Mouse (Mus musculus): ENCODE measurements around the gene Gm17078.
"Not testable (repeated sequence)": the region's sequence is repeated elsewhere in the genome, so short reads cannot be mapped to it uniquely, and the experiment has no call there.

Gm17078 gene

DNA sequence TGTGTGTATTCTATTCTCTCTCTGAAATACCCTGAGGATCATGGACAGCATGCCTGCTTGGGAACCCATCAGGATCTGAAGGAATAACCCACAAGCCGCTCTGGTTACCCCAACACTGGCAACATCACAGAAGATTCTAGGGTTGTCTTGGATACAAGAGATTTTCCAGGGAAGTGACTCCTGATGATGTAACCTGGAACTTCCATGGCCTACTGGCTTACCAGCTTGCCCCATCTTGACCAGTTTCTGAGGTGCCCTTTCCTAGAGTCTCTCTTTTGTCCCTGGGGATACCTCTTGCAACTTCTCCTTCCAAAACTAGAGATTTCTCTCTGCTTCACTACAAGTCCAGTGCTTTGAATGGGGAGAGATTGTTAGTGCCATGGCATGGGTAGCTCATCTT, at the start of gene Gm17078:
Gm17078 (minus strand) TSS at position 101 of the 400 bp plus-strand sequence.
- in situ Hi-C loops (cut with MboI) = no loop called here

- in situ Hi-C loops (cut with MboI) = not testable (repeated sequence)
These were observed 24.5 kb upstream of the Gm17078 start, which contains the start of gene Gm4181 for GRCm38 (mm10) chr14:51635566-51635965. Gene Gm4181, minus strand, starts transcription at chr14:51635666.

- in situ Hi-C loops (cut with MboI) = not testable (repeated sequence)
These were observed 21.3 kb upstream of the Gm17078 start for GRCm38 (mm10) chr14:51632426-51632825.

DNA sequence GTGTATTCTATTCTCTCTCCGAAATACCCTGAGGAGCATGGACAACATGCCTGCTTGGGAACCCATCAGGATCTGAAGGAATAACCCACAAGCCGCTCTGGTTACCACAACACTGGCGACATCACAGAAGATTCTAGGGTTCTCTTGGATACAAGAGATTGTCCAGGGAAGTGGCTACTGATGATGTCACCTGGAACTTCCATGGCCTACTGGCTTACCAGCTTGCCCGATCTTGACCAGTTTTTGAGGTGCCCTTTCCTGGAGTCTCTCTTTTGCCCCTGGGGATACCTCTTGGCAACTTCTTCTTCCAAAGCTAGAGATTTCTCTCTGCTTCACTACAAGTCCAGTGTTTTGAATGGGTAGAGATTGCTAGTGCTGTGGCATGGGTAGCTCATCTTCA, 19.1 kb downstream of the Gm17078 start, which contains the start of gene Gm17174:
Gm17174 (minus strand) TSS at position 101 of the 400 bp plus-strand sequence.
- in situ Hi-C loops (cut with MboI) = not testable (repeated sequence)

GRCm38 (mm10) chr14:51573963-51574362, 37.1 kb downstream of the Gm17078 start, which contains the start of gene Gm17175:
Gene Gm17175, minus strand, starts transcription at chr14:51574063.
- in situ Hi-C loops (cut with MboI) = not testable (repeated sequence)

Data from mature B cell (primary cell).